Mouse (Mus musculus): ENCODE results near the gene Tk1.
"Not testable (repeated sequence)": the region's sequence is repeated elsewhere in the genome, so short reads cannot be mapped to it uniquely, and the experiment has no call there.

Tk1 gene

GRCm38 (mm10) chr11:117846640-117847039 is 20.7 kb upstream of the Tk1 start:
- DNase-seq: no peak

- no peak for DNase-seq
These were observed 19.8 kb upstream of the Tk1 start for GRCm38 (mm10) chr11:117845651-117846050.

DNA sequence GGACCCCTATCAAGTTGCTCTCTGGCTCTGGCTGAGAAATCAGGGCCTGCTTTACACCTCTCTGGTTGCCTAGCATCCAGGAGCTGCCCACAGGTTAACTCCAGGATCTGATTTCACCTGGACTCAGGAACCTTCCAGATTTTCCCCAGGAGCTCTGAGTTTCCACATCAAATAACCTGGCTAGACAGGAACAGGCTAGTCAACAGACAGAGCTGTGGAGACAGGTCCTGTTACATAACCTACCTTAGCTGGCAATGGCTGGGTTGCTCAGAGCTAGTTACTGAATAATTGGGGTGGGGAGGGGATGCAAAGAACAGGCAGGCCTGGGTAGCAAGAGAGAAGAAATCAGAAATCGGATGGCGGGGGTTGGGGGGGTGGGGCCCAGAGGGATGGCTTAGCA is 19.1 kb upstream of the Tk1 start:
- DNase-seq: no peak

DNA sequence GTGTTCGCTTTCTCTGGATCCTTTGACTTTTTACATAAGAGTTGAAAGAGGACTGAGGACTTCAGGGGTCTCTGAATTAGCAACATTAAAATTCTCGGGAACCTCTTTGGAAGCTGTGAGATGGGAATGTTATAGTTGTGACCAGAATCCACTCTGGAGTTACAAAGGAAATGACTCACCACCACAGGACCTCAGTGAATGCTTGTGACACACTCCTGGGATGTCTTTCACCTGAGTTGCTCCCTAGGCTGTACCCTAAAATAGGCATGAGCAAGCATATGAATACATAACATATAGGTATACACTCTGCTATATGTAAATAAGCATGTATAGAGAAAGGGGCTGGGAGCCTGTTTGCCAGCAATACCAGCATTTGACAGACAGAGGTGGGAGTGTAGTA is 17.5 kb upstream of the Tk1 start:
- DNase-seq: no peak

- DNase-seq: no peak
These were observed 15.0 kb upstream of the Tk1 start for GRCm38 (mm10) chr11:117840910-117841309.

DNA sequence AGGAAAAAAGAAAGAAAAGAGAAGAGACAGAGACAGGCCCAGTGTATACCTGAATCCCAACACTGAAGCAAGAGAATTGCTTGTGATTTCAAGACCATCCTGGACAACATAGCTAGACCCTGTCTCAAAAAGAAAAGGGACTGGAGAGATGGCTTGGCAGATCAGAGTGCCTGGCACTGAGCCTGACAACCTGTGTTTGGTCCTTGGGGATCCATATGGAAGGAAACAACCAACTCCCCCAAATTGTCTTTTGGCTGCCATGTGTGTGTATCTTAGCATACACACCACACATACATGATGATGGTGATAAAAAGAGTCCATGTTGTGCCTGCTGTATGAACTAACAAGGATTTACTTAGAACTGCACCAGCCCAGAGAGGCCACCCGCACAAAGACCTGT is 13.1 kb upstream of the Tk1 start:
- DNase-seq: no peak

DNA sequence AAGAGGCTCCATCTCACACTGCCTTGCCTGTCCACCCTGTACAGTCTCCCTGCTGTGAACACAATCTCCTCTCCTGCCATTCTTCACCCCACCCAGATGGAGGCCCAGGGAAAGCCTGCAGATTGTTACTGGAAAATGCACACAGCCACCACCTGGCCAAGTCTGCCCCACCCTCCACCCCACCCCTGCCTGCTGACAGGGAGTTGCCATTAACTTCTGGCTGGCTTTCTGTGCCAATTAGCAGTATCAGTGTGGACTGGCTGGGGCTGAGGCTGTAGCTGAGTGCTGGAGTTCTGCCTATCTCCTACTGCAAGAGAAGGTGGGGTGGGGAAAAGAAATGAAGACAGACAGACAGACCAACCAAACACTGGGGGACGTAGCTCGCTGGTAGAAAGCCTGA is 12.7 kb upstream of the Tk1 start:
- no peak for DNase-seq

GRCm38 (mm10) chr11:117836306-117836705 is 10.4 kb upstream of the Tk1 start:
- peak; percentile 46 to 72 for DNase-seq

GRCm38 (mm10) chr11:117834086-117834485 is 8.2 kb upstream of the Tk1 start:
- no peak for DNase-seq

GRCm38 (mm10) chr11:117833509-117833908 is 7.6 kb upstream of the Tk1 start:
- DNase-seq: not testable (repeated sequence)

DNA sequence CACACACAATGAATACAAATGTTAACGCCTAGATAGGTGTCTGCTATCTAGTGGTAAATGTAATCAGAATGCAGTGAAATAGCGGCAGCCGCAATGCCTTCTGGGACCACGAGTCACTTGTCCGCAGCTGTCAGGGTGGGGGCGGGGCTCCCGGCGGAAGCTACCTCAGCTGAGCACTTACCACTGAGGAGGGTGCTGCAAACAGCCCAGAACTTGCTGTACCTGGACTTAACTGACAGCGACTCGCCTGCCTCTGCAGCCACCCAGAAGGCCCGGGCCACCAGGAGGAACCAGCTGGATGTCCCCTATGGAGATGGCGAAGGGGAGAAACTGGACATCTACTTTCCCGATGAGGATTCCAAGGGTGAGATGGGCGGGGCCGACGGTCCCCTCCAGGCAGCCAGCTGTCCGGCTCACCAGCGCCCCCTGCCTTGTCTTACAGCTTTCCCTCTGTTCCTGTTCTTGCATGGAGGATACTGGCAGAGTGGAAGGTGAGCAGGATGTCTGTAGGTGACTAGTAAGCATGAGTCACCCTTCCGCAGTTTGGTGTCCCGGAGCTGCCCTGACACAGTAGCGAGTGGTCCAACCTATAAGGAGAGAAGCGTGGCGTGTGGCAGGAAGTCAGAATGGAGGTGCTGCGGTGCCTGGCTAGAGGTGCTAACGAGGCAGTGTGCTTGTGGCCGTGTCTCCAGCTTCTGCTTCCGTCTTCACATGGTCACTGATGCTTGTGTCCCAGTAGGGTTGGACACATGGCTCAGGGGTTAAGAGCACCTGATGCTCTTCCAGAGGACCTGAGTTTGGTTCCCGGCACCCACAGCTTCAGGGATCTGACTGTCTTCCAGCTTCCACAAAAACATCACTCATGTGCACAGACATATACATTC is 6.4 kb upstream of the Tk1 start:
- peak; percentile 80 to 88 for DNase-seq

GRCm38 (mm10) chr11:117830401-117830800 is 4.5 kb upstream of the Tk1 start:
- peak; percentile 59 to 70 for DNase-seq

DNA sequence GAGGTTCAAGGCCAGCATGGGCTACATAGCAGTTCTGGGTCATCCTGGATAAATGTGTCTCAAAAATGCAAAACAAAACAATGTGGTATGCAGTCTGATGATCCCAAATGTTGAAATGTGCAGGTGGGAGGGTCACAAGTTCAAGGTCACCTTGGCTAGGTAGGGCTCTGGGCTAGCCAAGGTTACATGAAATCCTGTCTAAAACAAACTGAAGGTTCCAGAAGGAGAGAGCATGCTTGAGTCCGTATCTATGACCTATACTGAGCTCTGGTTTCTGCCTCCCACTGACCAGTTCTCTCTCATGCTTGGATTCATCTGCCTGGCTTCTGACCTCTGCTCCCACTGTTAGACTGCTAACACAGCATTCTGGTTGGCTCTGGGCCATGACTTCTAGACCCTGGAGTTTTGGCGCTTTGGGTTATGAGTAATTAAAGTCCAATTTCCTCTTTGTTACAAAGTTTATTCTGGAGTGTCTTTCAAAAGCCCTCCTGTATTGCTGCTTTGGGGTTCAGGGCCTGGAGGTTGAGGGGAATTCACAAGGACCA is 3.9 kb upstream of the Tk1 start:
- peak; percentile 56 to 57 for DNase-seq

- DNase-seq: peak; percentile 58 to 67
These were observed 3.2 kb upstream of the Tk1 start for GRCm38 (mm10) chr11:117828888-117829604.

DNA sequence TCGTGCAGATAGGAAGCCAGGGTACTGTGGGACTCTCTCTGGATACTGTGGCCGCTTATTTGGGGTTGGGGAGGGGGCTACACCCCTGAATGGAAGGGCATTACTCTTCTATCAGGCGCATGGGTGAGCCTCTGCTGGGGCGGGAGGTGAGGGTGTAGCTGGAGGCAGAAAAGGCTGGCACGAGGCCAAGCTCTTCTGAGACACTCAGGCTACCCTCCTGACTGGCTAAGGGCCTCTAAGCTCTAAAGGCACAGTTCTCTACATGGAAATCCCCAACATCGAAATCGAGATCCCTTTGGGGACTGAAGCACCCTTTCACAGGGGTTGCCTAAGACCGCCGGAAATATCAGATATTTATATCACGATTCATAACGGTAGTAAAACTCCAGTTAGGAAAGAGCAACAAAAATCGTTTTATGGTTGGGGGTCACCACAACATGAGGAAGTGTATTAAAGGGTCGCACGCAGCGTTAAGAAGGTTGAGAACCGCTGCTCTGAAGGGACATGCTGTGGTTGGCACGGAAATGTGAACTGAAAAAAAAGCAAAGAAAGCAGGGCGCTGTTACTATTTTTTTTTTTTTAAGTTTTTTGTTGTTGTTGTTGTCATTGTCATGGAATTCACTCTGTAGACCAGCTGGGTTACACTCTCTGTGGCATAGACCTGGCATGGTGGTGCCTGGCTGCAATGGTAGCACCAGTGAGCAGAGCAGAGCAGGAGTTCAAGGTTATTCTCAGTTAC is 2.4 kb upstream of the Tk1 start:
- DNase-seq: peak; percentile 66 to 79

DNA sequence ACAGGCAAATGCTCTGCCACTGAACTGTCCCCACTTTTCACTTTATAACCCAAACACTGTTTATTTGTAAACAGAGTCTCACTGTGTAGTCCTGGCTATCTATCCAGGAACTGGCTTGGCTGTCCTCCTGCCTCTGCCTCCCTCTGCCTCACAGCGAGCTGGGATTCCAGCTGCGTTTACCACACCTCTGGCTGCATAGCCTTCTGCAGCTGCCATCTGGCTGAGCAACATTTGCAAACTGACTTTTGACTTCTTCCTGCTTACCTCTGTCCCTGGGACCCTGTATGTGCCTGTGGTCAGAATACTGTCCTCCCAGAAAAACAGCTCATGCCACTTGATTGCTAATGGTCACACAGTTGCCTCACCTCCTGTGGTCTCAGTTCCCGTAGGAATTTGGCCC is 1.5 kb upstream of the Tk1 start:
- DNase-seq: no peak

DNA sequence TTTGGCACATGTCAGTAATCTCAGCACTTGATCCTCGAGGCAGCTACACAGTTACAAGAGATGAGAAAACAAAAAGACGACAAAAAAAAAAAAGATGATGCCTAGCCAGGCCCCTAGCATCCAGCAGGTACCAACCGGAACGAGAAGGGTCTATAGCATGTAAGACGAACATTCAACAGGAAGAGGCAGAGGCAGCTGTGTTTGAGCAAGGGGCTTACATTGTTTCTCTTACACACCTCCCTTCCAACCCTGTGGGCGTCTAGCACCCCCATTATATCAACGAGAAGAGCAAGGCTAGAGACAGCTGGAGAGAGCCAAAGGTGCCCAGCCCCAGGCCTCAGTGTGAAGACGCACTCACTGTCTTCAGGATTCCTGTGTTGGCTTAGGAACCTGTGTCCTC is 1.0 kb upstream of the Tk1 start:
- no peak for DNase-seq

DNA sequence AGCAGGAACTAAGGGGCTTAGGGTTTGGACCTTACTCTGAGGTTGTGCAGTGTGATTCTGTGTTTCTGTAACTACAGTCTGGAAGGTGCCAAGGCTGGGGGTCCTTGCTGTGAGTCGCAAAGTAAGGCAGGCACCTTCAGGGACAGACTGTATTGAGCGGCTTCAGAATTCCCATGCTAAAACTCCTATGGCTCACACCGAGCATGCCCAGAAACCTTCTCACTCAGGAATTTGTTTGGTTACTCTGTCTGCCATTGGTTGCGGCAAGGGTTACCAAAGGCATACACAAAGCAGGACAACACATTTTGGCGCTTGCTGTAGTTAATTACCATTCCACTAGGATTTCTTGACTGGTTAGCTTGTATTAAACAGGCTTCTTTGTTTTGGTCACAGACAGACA is 272 bp upstream of the Tk1 start:
- DNase-seq: no peak

- peak; percentile 86 to 89 for DNase-seq
These were observed 1.6 kb downstream of the Tk1 start for GRCm38 (mm10) chr11:117824060-117824969.

DNA sequence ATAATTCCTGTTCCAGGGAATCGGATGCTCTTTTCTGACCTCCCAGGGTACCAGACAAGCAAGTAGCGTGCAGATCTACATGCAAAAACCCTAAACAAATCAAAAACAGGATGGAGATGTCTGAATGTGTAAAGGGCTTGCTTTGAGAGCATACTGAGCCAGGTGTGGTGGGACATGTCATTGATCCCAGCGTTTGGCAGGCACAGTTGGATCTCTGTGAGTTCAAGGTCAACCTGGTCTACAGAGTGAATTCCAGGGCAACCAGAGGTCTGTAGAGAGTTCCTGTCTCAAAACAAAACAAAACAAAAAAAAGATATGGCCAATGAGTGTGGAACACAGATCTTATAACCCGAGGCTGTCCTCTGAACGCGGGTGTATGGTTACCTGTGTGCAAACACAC is 2.5 kb downstream of the Tk1 start:
- peak in 1 of 2 experiments; percentile 3 for DNase-seq

GRCm38 (mm10) chr11:117822728-117823241 is 3.1 kb downstream of the Tk1 start:
- peak; percentile 48 to 65 for DNase-seq

DNA sequence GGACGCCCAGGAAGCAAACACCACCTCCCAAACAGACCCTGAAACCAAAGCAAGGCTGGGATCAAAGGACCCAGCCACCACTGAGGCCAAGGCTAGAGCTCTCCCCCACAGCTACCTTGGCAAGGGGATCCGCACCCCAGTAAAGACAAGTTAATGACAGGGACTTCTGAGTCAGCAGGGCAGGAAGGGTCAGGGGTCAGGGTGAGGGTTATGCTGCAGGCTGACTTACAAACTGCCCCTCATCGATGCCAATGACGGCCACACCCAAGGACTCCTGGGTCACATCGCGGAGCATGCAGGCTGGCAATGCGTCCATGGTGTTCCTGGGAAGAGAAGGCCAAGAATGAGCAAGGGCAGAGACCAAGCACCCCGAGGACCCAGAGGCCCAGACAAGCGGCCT is 4.0 kb downstream of the Tk1 start:
- peak in 1 of 2 experiments; percentile 5 for DNase-seq
